Mouse (Mus musculus) thymus, adult 2 months (tissue): Measurements from ENCODE around the gene Smc1b. TPM values are rescaled to one million over a fixed set of nuclear protein-coding genes. Genes with fewer than 3 reads are reported as not detected.

Experiments
- DNase-seq: peaks from one replicate; pipeline ENCODE4 v3.0.0; 2021
- H3K27ac ChIP-seq: fragments of 200-500 bp; 2 replicates; pipeline ENCODE4 v1.5.1; 2012; ENCODE audit warnings: low read length, control low read depth; ENCODE audit not compliant: control insufficient read depth, insufficient read depth
- H3K27me3 ChIP-seq: fragments of 200-500 bp; 2 replicates; pipeline ENCODE4 v1.6.1; 2012; ENCODE audit warnings: mild to moderate bottlenecking, low read length, moderate library complexity, mixed read lengths; ENCODE audit not compliant: control insufficient read depth, insufficient read depth
- H3K36me3 ChIP-seq: fragments of 200-500 bp; 2 replicates; pipeline ENCODE4 v1.6.1; 2012; ENCODE audit warnings: mild to moderate bottlenecking, low read length, moderate library complexity; ENCODE audit not compliant: control insufficient read depth, insufficient read depth
- H3K4me1 ChIP-seq: fragments of 200-500 bp; replicated peaks from 2 replicates; pipeline ENCODE4 v1.6.1; 2012; ENCODE audit warnings: low read length; ENCODE audit not compliant: control insufficient read depth, insufficient read depth
- H3K4me3 ChIP-seq: fragments of 200-500 bp; 2 replicates; pipeline ENCODE4 v1.5.1; 2012; ENCODE audit warnings: mild to moderate bottlenecking, low read length, control low read depth, moderate library complexity; ENCODE audit not compliant: control insufficient read depth, insufficient read depth
- CTCF ChIP-seq: fragments of 200-500 bp; IDR thresholded peaks from 2 replicates; pipeline ENCODE4 v1.5.1; 2012; ENCODE audit warnings: mild to moderate bottlenecking, control low read depth, low read length, moderate library complexity, borderline replicate concordance; ENCODE audit not compliant: control insufficient read depth, poor library complexity, insufficient read depth; ENCODE audit errors: extremely low read depth
- POLR2A ChIP-seq: fragments of 200-500 bp; IDR thresholded peaks from 2 replicates; pipeline ENCODE4 v1.6.1; 2012; ENCODE audit warnings: mild to moderate bottlenecking, low read length, control low read depth, moderate library complexity; ENCODE audit not compliant: control insufficient read depth, poor library complexity, insufficient read depth; ENCODE audit errors: extremely low read depth
- WGBS: fragments of 180-500 bp; shearing (Covaris S2); methylation state at CpG from one replicate; pipeline ENCODE4 v1.1.7; 2018; 5-methylcytosine and 5-hydroxymethylcytosine counted together
- polyA plus RNA-seq: library from polyadenylated mRNA; depleted of rRNA; stranded (reverse); fragments of >200 nt; gene quantifications from 2 replicates; pipeline ENCODE4 v1.2.3, GENCODE M21; 2012; rRNA removed

Gene Smc1b
- 0.24 TPM in 1 of 2 replicates, not detected in the other for polyA plus RNA-seq

GRCm38 (mm10) chr15:85131275-85132192, at the start of gene Smc1b, which contains the start of gene Ribc2:
Gene Smc1b, minus strand, starts transcription at chr15:85131964.
Gene Ribc2, plus strand, starts transcription at chr15:85132078.
- Histone ChIP-seq H3K4me1 (0 out of 2 replicates have a peak, but pooled peaks cover 3% of the 10 kb centered on the region), H3K36me3 (no peaks in the 10 kb centered on the region), H3K27ac (no peak within 1 kb of the TSS), H3K4me3 (no peak within 1 kb of the TSS), H3K27me3 (no peaks in the 10 kb centered on the region)
- no peak for TF ChIP-seq POLR2A
- TF ChIP-seq CTCF = no peak
- WGBS = 41% methylated on average over 56 of the region's 58 CpGs
- DNase-seq = no peak

DNA sequence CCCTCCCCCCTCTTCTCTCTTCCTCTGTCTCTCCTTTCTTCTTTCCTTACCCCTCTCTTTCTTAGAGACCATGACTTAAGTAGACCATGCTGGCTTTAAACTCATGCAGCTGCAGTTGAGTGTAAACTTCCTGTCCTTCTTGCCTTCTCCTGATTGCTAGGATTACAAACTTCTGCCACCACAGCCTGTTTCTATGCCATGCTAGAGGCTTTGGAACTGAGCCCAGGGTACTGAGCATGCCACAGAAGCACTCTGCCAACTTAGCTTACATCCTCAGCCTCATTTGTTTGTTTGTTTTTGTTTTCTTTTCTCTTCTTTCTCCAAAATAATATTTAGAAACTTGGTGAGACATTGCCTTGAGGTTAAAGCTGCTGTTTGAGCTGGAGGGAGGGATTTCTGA, 48.6 kb upstream of the Smc1b start:
- no peak overlapping the region for H3K27ac ChIP-seq
- DNase-seq = no peak
- 0 out of 2 replicates have a peak, but pooled peaks cover 4% of the 10 kb centered on the region for H3K4me1 ChIP-seq
- no peaks in the 10 kb centered on the region for H3K27me3 ChIP-seq
- no peak for TF ChIP-seq POLR2A
- no peak for TF ChIP-seq CTCF
- no peak overlapping the region for H3K4me3 ChIP-seq
- H3K36me3 ChIP-seq = no peaks in the 10 kb centered on the region

DNA sequence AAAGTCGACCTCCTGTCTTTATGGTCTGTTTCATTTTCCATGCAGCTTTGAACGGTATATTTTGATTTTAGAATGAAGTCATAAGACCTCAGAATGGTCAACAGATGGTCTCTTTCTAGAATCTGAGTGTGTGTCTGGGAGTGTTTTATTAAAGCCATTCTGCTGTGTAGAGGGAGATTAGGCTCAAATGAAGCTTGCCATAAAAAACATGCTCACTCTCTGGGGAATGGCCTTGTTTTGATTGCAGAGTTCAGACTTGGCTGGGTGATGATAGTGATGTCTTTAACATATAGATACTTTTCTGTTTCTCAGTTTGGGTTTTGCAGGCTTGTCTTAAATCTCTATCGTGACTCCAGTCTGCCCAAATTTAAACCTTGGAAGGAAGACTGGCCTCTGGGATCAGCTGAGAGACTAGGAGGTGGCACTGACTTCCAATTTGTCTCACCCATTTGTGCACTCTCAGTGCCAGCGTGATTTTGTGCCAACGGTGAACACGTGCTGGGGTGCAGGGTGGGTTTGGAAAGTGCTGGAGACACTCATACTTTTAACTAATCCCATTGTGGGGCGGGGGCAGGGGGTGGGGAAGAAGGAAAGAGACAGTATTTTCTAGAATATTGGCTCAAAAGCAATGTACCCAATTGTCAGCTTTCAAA, 47.9 kb upstream of the Smc1b start:
- no peak overlapping the region for H3K4me3 ChIP-seq
- no peak for DNase-seq
- no peak for TF ChIP-seq POLR2A
- no peak for TF ChIP-seq CTCF
- H3K36me3 ChIP-seq = no peaks in the 10 kb centered on the region
- H3K4me1 ChIP-seq = 0 out of 2 replicates have a peak, but pooled peaks cover 4% of the 10 kb centered on the region
- no peak overlapping the region for H3K27ac ChIP-seq
- no peaks in the 10 kb centered on the region for H3K27me3 ChIP-seq
- 90% methylated on average over 7 of the region's 7 CpGs for WGBS

DNA sequence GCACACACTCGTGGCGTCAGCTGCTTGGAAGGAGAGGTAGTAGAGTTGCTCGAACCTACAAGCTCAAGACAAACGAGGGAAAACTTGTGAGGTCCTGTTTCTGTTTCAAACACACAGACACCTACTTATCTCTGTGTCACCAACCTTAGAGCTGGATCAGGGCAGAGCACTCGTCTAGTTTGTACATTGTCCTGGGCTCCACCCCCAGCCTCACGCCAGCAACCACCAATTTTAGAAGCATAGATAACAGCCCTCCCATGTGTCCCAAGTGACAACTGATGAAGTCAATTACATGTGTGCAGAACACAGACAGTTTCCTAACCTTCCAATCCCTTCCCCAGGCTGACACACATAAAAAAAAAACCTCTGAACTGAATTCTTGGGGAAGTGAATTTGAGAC, 46.4 kb upstream of the Smc1b start:
- H3K27ac ChIP-seq = no peak overlapping the region

GRCm38 (mm10) chr15:85177576-85177975, 45.8 kb upstream of the Smc1b start:
- H3K27me3 ChIP-seq = no peaks in the 10 kb centered on the region
- TF ChIP-seq CTCF (no peak), POLR2A (no peak)
- H3K4me1 ChIP-seq = 0 out of 2 replicates have a peak, but pooled peaks cover 4% of the 10 kb centered on the region
- WGBS = 83% methylated on average over 8 of the region's 8 CpGs
- H3K27ac ChIP-seq = no peak overlapping the region
- no peak overlapping the region for H3K4me3 ChIP-seq
- H3K36me3 ChIP-seq = no peaks in the 10 kb centered on the region
- DNase-seq = peak; percentile 5

More for the DNA sequence above, 46.4 kb upstream of the Smc1b start:
- H3K4me1 ChIP-seq = 0 out of 2 replicates have a peak, but pooled peaks cover 4% of the 10 kb centered on the region
- no peaks in the 10 kb centered on the region for H3K27me3 ChIP-seq
- H3K36me3 ChIP-seq = no peaks in the 10 kb centered on the region
- H3K4me3 ChIP-seq = no peak overlapping the region
- no peak for DNase-seq
- TF ChIP-seq CTCF (no peak), POLR2A (no peak)
- WGBS = 84% methylated on average over 6 of the region's 6 CpGs

DNA sequence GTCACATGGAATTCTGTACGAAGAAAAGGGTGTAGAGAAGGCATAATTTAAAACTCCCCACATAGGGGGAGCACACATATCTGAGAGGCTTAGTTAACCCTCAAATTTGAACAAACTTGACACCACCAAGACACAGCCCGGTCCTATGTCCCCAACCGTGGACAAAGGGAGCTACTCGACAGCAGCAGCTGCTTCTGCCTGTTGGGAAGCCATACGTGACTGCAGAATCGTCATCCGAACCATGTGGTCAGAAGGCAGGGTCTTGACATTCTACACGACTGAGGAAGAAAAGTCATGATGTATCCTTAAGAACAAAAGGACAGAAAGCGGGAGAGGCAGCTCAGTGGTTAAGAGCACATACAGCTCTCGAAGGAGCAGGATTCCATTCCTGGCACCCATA, 42.3 kb upstream of the Smc1b start:
- Histone ChIP-seq H3K4me1 (no peaks in the 10 kb centered on the region), H3K27ac (no peak overlapping the region), H3K4me3 (no peak overlapping the region), H3K27me3 (no peaks in the 10 kb centered on the region), H3K36me3 (no peaks in the 10 kb centered on the region)
- 87% methylated on average over 10 of the region's 10 CpGs for WGBS
- DNase-seq = no peak
- no peak for TF ChIP-seq CTCF
- TF ChIP-seq POLR2A = no peak
